Mouse (Mus musculus) kidney, adult 2 months (tissue): ENCODE measurements around the gene Agmo.

Source experiments
- CTCF ChIP-seq: fragments of 200-500 bp; conservative IDR thresholded peaks from 2 replicates; pipeline ENCODE4 v1.5.1; 2011; ENCODE audit warnings: low read depth, mild to moderate bottlenecking, control low read depth, low read length, moderate library complexity, mixed read lengths; ENCODE audit not compliant: insufficient read depth, insufficient read length
- POLR2A ChIP-seq: fragments of 200-500 bp; IDR thresholded peaks from one replicate; pipeline ENCODE4 v1.6.1; 2011; ENCODE audit warnings: low read depth, low read length, control low read depth

DNA sequence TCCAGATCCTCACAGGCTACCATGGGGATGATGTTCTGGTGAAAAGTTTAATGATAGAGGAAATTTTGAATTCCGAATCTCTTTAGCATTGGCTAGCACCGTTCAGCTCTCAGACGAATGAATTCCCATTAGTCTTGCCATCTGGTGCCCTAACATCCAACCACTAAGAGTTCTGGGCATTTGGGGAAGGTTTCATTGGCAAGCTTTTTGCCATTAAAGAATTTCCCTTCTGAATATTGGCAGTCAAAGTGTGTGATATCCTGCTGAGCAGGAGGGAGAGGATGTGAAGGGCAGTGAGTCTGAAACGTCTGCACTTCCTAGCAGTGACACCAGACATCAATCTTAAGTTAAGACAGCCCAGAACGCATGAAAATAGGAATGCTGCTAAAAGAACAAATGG is 93.5 kb downstream of the Agmo start:
- TF ChIP-seq POLR2A: no peak
- TF ChIP-seq CTCF: no peak
